Mouse (Mus musculus): ENCODE results near the gene Lce1a1. TPM values are rescaled to one million over a fixed set of nuclear protein-coding genes. Genes with fewer than 3 reads are reported as not detected.

The Lce1a1 gene
- total and polyA plus RNA-seq, 2 experiments from 2014 or later = not detected

GRCm38 (mm10) chr3:92600456-92600855 lies 47.7 kb downstream of the Lce1a1 start:
- H3K4me2 ChIP-seq (ENCODE audit: low read depth) = no peak overlapping the region
- H3K4me3 ChIP-seq (ENCODE audit: low read depth, low read length) = no peak overlapping the region
- no peaks in the 10 kb centered on the region for H3K9me3 ChIP-seq (ENCODE audit: low read length)
- ATAC-seq (no peak), DNase-seq (no peak)
- H3K27ac ChIP-seq (ENCODE audit: low read depth, low read length) = no peak overlapping the region
- no peaks in the 10 kb centered on the region for H3K36me3 ChIP-seq (ENCODE audit: insufficient read depth)
- no peak overlapping the region for H3K9ac ChIP-seq
- no peaks in the 10 kb centered on the region for H3K27me3 ChIP-seq (ENCODE audit: insufficient read depth, low read length)
- no peaks in the 10 kb centered on the region for H3K4me1 ChIP-seq (ENCODE audit: insufficient read depth)
- TF ChIP-seq CTCF (IDR thresholded peaks at IDR 0.05; ENCODE audit: low read depth) = no peak; the same call in 1 of the 2 replicates
- WGBS = 55% methylated on average over 1 of the region's 1 CpGs

GRCm38 (mm10) chr3:92599973-92600372 lies 48.1 kb downstream of the Lce1a1 start:
- no peaks in the 10 kb centered on the region for H3K4me1 ChIP-seq (ENCODE audit: insufficient read depth)
- H3K27me3 ChIP-seq (ENCODE audit: insufficient read depth, low read length) = no peaks in the 10 kb centered on the region
- H3K9ac ChIP-seq = no peak overlapping the region
- no peak overlapping the region for H3K27ac ChIP-seq (ENCODE audit: low read depth, low read length)
- DNase-seq = no peak
- no peak overlapping the region for H3K4me2 ChIP-seq (ENCODE audit: low read depth)
- ATAC-seq = no peak
- TF ChIP-seq CTCF (IDR thresholded peaks at IDR 0.05; ENCODE audit: low read depth) = no peak
- H3K4me3 ChIP-seq (ENCODE audit: low read depth, low read length) = no peak overlapping the region
- H3K36me3 ChIP-seq (ENCODE audit: insufficient read depth) = no peaks in the 10 kb centered on the region
- H3K9me3 ChIP-seq (ENCODE audit: low read length) = no peaks in the 10 kb centered on the region

- no peaks in the 10 kb centered on the region for H3K27me3 ChIP-seq (ENCODE audit: insufficient read depth, low read length)
- no peak for TF ChIP-seq CTCF (IDR thresholded peaks at IDR 0.05; ENCODE audit: low read depth)
- H3K4me3 ChIP-seq (ENCODE audit: low read depth, low read length) = no peak overlapping the region
- H3K36me3 ChIP-seq (ENCODE audit: insufficient read depth) = no peaks in the 10 kb centered on the region
- ATAC-seq = no peak
- 95% methylated on average over 2 of the region's 2 CpGs for WGBS
- H3K4me1 ChIP-seq (ENCODE audit: insufficient read depth) = no peaks in the 10 kb centered on the region
- H3K9ac ChIP-seq = no peak overlapping the region
- no peak for DNase-seq
- no peak overlapping the region for H3K27ac ChIP-seq (ENCODE audit: low read depth, low read length)
- H3K9me3 ChIP-seq (ENCODE audit: low read length) = no peaks in the 10 kb centered on the region
- H3K4me2 ChIP-seq (ENCODE audit: low read depth) = no peak overlapping the region
Measured at GRCm38 (mm10) chr3:92598429-92598828, 49.7 kb downstream of the Lce1a1 start.

Other genes starting within 250 kb of the Lce1a1 start
- gene Sprr2i, start 240.3 kb downstream of the Lce1a1 start, total RNA-seq (2014; rRNA removed) = not detected in 2 replicates
- not detected in 2 replicates for gene Sprr2i, start 240.3 kb downstream of the Lce1a1 start, polyA plus RNA-seq (2015; fragmentation: Nextera tagmentation; extraction: Ambion mirVana)
- gene Sprr2j-ps, start 230.2 kb downstream of the Lce1a1 start, total RNA-seq (2014; rRNA removed) = not detected in 2 replicates
- not detected in 2 replicates for gene Sprr2j-ps, start 230.2 kb downstream of the Lce1a1 start, polyA plus RNA-seq (2015; fragmentation: Nextera tagmentation; extraction: Ambion mirVana)
- gene Gm9774, start 218.9 kb downstream of the Lce1a1 start, total RNA-seq (2014; rRNA removed) = 2.5 and 6.5 TPM in 2 replicates
- 9.2 and 12.0 TPM in 2 replicates for gene Gm9774, start 218.9 kb downstream of the Lce1a1 start, polyA plus RNA-seq (2015; fragmentation: Nextera tagmentation; extraction: Ambion mirVana)
- not detected in 2 replicates for gene Sprr2k, start 215.7 kb downstream of the Lce1a1 start, total RNA-seq (2014; rRNA removed)
- gene Sprr2k, start 215.7 kb downstream of the Lce1a1 start, polyA plus RNA-seq (2015; fragmentation: Nextera tagmentation; extraction: Ambion mirVana) = not detected in 2 replicates
- not detected in 2 replicates for gene Sprr1b, start 209.5 kb downstream of the Lce1a1 start, total RNA-seq (2014; rRNA removed)
- gene Sprr1b, start 209.5 kb downstream of the Lce1a1 start, polyA plus RNA-seq (2015; fragmentation: Nextera tagmentation; extraction: Ambion mirVana) = not detected in 2 replicates
- not detected in 2 replicates for gene Sprr3, start 189.6 kb downstream of the Lce1a1 start, total RNA-seq (2014; rRNA removed)
- not detected in 2 replicates for gene Sprr3, start 189.6 kb downstream of the Lce1a1 start, polyA plus RNA-seq (2015; fragmentation: Nextera tagmentation; extraction: Ambion mirVana)
- gene Sprr1a, start 162.4 kb downstream of the Lce1a1 start, total RNA-seq (2014; rRNA removed) = not detected in 2 replicates
- gene Sprr1a, start 162.4 kb downstream of the Lce1a1 start, polyA plus RNA-seq (2015; fragmentation: Nextera tagmentation; extraction: Ambion mirVana) = not detected in 2 replicates
- gene Sprr4, start 147.8 kb downstream of the Lce1a1 start, total RNA-seq (2014; rRNA removed) = not detected in 2 replicates
- gene Sprr4, start 147.8 kb downstream of the Lce1a1 start, polyA plus RNA-seq (2015; fragmentation: Nextera tagmentation; extraction: Ambion mirVana) = not detected in 2 replicates
- gene 2310046K23Rik, start 113.8 kb downstream of the Lce1a1 start, total RNA-seq (2014; rRNA removed) = not detected in 2 replicates
- not detected in 2 replicates for gene 2310046K23Rik, start 113.8 kb downstream of the Lce1a1 start, polyA plus RNA-seq (2015; fragmentation: Nextera tagmentation; extraction: Ambion mirVana)
- gene Ivl, start 74.6 kb downstream of the Lce1a1 start, total RNA-seq (2014; rRNA removed) = not detected in 2 replicates
- gene Ivl, start 74.6 kb downstream of the Lce1a1 start, polyA plus RNA-seq (2015; fragmentation: Nextera tagmentation; extraction: Ambion mirVana) = not detected in 2 replicates
- gene Smcp, start 59.3 kb downstream of the Lce1a1 start, total RNA-seq (2014; rRNA removed) = not detected in 2 replicates
- gene Smcp, start 59.3 kb downstream of the Lce1a1 start, polyA plus RNA-seq (2015; fragmentation: Nextera tagmentation; extraction: Ambion mirVana) = not detected in 2 replicates
- not detected in 2 replicates for gene 2210017I01Rik, start 40.8 kb downstream of the Lce1a1 start, total RNA-seq (2014; rRNA removed)
- not detected in 2 replicates for gene 2210017I01Rik, start 40.8 kb downstream of the Lce1a1 start, polyA plus RNA-seq (2015; fragmentation: Nextera tagmentation; extraction: Ambion mirVana)
- not detected in 2 replicates for gene Lce6a, start 26.6 kb downstream of the Lce1a1 start, total RNA-seq (2014; rRNA removed)
- not detected in 2 replicates for gene Lce6a, start 26.6 kb downstream of the Lce1a1 start, polyA plus RNA-seq (2015; fragmentation: Nextera tagmentation; extraction: Ambion mirVana)
- gene Lce1b, start 8.6 kb upstream of the Lce1a1 start, total RNA-seq (2014; rRNA removed) = not detected in 2 replicates
- not detected in 2 replicates for gene Lce1b, start 8.6 kb upstream of the Lce1a1 start, polyA plus RNA-seq (2015; fragmentation: Nextera tagmentation; extraction: Ambion mirVana)
- gene Lce1a2, start 22.0 kb upstream of the Lce1a1 start, total RNA-seq (2014; rRNA removed) = not detected in 2 replicates
- not detected in 2 replicates for gene Lce1a2, start 22.0 kb upstream of the Lce1a1 start, polyA plus RNA-seq (2015; fragmentation: Nextera tagmentation; extraction: Ambion mirVana)
- gene Lce1c, start 30.9 kb upstream of the Lce1a1 start, total RNA-seq (2014; rRNA removed) = not detected in 2 replicates
- gene Lce1c, start 30.9 kb upstream of the Lce1a1 start, polyA plus RNA-seq (2015; fragmentation: Nextera tagmentation; extraction: Ambion mirVana) = not detected in 2 replicates
- not detected in 2 replicates for gene Lce1d, start 38.9 kb upstream of the Lce1a1 start, total RNA-seq (2014; rRNA removed)
- not detected in 2 replicates for gene Lce1d, start 38.9 kb upstream of the Lce1a1 start, polyA plus RNA-seq (2015; fragmentation: Nextera tagmentation; extraction: Ambion mirVana)
- gene Lce1e, start 60.8 kb upstream of the Lce1a1 start, total RNA-seq (2014; rRNA removed) = not detected in 2 replicates
- gene Lce1e, start 60.8 kb upstream of the Lce1a1 start, polyA plus RNA-seq (2015; fragmentation: Nextera tagmentation; extraction: Ambion mirVana) = not detected in 2 replicates
- not detected in 2 replicates for gene Lce1f, start 72.0 kb upstream of the Lce1a1 start, total RNA-seq (2014; rRNA removed)
- not detected in 2 replicates for gene Lce1f, start 72.0 kb upstream of the Lce1a1 start, polyA plus RNA-seq (2015; fragmentation: Nextera tagmentation; extraction: Ambion mirVana)
- gene Gm38119, start 90.8 kb upstream of the Lce1a1 start, total RNA-seq (2014; rRNA removed) = not detected in 2 replicates
- gene Gm38119, start 90.8 kb upstream of the Lce1a1 start, polyA plus RNA-seq (2015; fragmentation: Nextera tagmentation; extraction: Ambion mirVana) = not detected in 2 replicates
- not detected in 2 replicates for gene Lce1g, start 104.0 kb upstream of the Lce1a1 start, total RNA-seq (2014; rRNA removed)
- not detected in 2 replicates for gene Lce1g, start 104.0 kb upstream of the Lce1a1 start, polyA plus RNA-seq (2015; fragmentation: Nextera tagmentation; extraction: Ambion mirVana)
- gene Lce1h, start 116.8 kb upstream of the Lce1a1 start, total RNA-seq (2014; rRNA removed) = not detected in 2 replicates
- gene Lce1h, start 116.8 kb upstream of the Lce1a1 start, polyA plus RNA-seq (2015; fragmentation: Nextera tagmentation; extraction: Ambion mirVana) = not detected in 2 replicates
- gene Lce1i, start 130.6 kb upstream of the Lce1a1 start, total RNA-seq (2014; rRNA removed) = not detected in 2 replicates
- not detected in 2 replicates for gene Lce1i, start 130.6 kb upstream of the Lce1a1 start, polyA plus RNA-seq (2015; fragmentation: Nextera tagmentation; extraction: Ambion mirVana)
- not detected in 2 replicates for gene Lce1j, start 142.2 kb upstream of the Lce1a1 start, total RNA-seq (2014; rRNA removed)
- not detected in 2 replicates for gene Lce1j, start 142.2 kb upstream of the Lce1a1 start, polyA plus RNA-seq (2015; fragmentation: Nextera tagmentation; extraction: Ambion mirVana)
- not detected in 2 replicates for gene Lce1k, start 159.6 kb upstream of the Lce1a1 start, total RNA-seq (2014; rRNA removed)
- gene Lce1k, start 159.6 kb upstream of the Lce1a1 start, polyA plus RNA-seq (2015; fragmentation: Nextera tagmentation; extraction: Ambion mirVana) = not detected in 2 replicates
- not detected in 2 replicates for gene Kprp, start 178.9 kb upstream of the Lce1a1 start, total RNA-seq (2014; rRNA removed)
- not detected in 2 replicates for gene Kprp, start 178.9 kb upstream of the Lce1a1 start, polyA plus RNA-seq (2015; fragmentation: Nextera tagmentation; extraction: Ambion mirVana)
- gene Lce1l, start 203.0 kb upstream of the Lce1a1 start, total RNA-seq (2014; rRNA removed) = not detected in 2 replicates
- gene Lce1l, start 203.0 kb upstream of the Lce1a1 start, polyA plus RNA-seq (2015; fragmentation: Nextera tagmentation; extraction: Ambion mirVana) = not detected in 2 replicates
- gene 2310050C09Rik, start 221.9 kb upstream of the Lce1a1 start, total RNA-seq (2014; rRNA removed) = not detected in 2 replicates
- gene 2310050C09Rik, start 221.9 kb upstream of the Lce1a1 start, polyA plus RNA-seq (2015; fragmentation: Nextera tagmentation; extraction: Ambion mirVana) = not detected in 2 replicates

Measured in forebrain, postnatal 0 days (tissue).